Mouse (Mus musculus) T-cell, adult 2 months (primary cell): ENCODE measurements around the gene Dennd4c.
"Not testable (repeated sequence)": the region's sequence is repeated elsewhere in the genome, so short reads cannot be mapped to it uniquely, and the experiment has no call there.

Experiments
- DNase-seq: peaks from one replicate; pipeline ENCODE4 v3.0.0; 2022; ENCODE audit warnings: low spot score

Dennd4c gene

DNA sequence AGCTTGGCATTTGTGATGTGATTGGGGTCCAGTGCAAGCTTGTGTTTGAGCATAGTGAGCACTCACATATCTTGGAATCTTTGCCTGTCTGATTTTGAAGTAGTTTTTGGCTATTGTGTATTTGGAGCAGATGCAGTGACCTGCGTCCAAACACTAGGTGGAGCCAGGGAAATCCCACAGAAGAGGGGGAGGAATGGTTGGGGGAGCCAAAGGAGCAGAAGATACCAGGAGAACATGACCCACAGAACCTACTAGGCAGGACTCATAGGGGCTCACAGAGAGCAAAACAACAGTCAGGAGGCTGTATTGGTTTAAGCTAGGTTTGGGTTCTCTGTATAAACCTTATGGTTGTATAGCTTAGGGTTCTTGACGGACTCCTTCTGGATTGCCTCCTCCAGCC, 62.2 kb downstream of the Dennd4c start:
- no peak for DNase-seq

DNA sequence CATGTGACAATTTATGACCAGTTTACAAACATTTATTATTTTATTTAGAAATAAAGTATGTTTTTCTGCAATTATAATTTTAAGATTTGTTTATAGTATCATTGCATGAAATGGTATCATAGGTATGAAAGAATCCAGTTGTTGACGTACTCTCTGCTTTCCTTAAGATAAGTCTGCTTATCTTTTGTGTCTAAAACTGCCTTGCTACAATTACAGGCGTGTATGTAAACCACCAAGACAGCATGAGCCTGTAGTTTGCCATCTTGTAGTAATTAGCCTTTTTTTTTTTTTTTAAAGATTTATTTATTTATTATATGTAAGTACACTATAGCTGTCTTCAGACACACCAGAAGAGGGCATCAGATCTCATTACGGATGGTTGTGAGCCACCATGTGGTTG, 66.5 kb downstream of the Dennd4c start:
- DNase-seq: no peak

DNA sequence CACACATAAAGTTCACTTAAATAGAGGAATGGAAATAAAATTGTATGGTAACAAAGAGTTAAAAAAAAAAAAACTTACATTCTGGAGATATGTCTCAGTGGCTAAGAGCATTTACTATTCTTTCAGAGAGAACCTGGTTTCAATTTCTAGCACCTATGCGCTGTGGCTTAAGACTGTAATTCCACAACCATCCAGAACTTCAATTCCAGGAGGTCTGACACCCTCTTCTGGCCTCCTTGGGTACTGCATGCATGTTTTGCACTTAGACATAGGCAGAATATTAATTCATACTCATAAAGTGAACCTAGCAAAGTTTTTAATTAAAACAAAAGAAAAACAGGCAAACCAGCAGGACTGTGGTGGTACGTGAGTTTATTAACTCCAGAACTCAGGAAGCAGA, 74.8 kb downstream of the Dennd4c start:
- peak; percentile 45 for DNase-seq

GRCm38 (mm10) chr4:86825143-86825542, 76.8 kb downstream of the Dennd4c start:
- no peak for DNase-seq

DNA sequence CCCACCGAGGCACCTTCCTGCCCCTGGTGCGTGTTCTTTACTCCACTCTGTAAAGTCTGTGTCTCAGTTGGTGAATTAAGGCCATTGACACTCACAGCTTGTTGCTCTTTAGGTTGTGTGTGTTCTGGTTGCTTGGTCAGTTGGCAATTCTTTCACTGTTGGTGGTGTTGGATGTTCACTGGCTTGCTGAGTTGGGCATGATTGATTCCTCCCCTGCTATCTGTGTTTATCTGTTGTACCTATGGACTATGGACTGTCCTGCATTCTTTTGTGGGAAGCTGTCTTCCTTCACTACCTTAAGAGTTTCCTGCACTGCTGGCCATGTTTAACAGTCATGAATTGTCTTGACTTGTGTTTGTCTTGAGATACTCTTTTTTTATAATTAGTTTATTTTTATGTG, 83.5 kb downstream of the Dennd4c start:
- no peak for DNase-seq

DNA sequence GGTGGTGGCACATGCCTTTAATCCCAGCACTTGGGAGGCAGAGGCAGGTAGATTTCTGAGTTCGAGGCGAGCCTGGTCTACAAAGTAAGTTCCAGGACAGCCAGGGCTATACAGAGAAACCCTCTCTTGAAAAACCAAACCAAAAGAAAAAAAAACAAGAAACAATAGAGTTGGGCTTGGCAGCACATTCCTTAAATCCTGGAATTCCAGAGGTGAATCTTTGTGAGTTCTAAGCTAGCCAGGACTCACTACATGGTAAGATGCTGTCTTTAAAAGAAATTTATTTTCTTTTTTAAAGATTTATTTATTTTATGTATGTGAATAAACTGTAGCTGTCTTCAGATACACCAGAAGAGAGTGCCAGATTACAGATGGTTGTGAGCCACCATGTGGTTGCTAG, 92.8 kb downstream of the Dennd4c start:
- DNase-seq: not testable (repeated sequence)

- DNase-seq: no peak
Observed at GRCm38 (mm10) chr4:86845384-86845783, 97.0 kb downstream of the Dennd4c start.

GRCm38 (mm10) chr4:86847246-86847645, 98.9 kb downstream of the Dennd4c start:
- DNase-seq: no peak

GRCm38 (mm10) chr4:86851331-86851730, 103.0 kb downstream of the Dennd4c start:
- no peak for DNase-seq

DNA sequence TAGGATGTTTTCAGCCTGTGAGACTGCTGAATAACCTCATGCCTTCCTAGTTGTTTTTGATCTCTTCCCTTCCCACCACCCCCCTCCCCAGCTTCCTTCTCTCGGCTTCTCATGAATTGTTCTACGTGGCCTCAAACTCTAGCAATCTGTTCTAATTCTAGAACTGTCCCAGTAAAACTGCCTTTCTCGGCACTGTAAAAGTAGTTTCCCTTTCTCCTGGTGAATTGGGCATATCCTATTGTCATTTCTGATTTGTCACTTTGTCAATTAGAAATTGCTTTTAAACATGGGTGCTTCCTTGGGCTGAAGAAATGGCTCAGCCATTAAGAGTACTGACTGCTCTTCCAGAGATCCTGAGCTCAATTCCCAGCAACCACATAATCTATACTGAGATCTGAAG, 103.7 kb downstream of the Dennd4c start:
- DNase-seq: no peak

- no peak for DNase-seq
Observed at GRCm38 (mm10) chr4:86852813-86853590, 104.6 kb downstream of the Dennd4c start.

GRCm38 (mm10) chr4:86856304-86857112, 108.2 kb downstream of the Dennd4c start:
- DNase-seq: no peak

GRCm38 (mm10) chr4:86857113-86858069, 109.0 kb downstream of the Dennd4c start, which contains the start of gene Rps6:
Gene Rps6, minus strand, starts transcription at chr4:86857412.
- peak; percentile 95 for DNase-seq

DNA sequence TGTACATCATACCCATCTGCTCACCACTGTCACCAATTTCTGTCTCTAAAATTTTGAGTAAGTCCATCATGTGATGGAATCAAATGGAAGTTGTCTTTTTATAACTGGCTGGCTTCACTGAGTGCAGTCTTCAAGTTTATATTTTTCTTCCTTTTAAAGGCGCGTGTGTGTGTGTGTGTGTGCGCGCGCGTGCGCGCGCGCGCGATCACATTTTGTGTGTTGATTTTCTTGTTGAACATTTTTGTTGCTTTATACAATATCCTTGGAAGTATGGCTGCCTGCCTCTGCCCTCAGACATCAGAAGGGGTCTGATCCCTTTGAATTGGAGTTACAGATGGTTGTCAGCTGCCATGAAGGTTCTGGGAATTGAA, 109.7 kb downstream of the Dennd4c start:
- no peak for DNase-seq

DNA sequence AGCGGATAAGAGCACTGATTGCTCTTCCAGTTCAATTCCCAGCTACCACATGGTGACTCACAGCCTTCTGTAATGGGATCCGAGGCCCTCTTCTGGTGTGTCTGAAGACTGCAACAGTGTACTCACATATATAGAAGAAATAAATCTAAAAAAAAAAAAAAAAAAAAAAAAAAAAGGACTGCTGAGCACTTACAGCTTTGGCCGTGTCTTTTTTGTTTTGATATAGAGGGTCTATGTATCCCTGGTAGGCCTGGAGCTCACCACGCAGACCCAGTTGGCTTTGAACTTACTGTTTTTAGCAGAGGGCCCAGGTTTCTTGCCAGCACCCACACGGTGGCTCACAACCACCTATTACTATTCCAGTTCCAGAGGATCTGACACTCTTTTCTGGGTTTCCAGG, 115.7 kb downstream of the Dennd4c start:
- no peak for DNase-seq

DNA sequence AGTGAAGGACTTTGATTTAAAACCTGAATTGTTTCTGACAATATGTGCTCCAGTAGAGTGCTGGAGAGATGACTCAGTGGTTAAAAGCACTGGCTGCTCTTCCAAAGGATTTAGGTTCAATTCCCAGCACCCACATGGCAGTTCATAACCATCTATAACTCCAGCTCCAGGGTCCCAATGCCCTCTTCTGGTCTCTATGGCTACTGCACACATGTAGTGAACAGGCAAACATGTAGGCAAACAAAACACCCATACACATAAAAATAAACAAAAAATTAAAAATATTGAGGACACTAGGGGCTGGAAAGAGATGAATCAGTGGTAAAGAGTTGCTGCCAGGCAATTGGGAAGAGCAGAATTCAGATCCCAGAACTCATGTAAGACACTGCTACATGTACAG, 123.6 kb downstream of the Dennd4c start:
- DNase-seq: no peak

GRCm38 (mm10) chr4:86873072-86873471, 124.7 kb downstream of the Dennd4c start:
- DNase-seq: no peak

DNA sequence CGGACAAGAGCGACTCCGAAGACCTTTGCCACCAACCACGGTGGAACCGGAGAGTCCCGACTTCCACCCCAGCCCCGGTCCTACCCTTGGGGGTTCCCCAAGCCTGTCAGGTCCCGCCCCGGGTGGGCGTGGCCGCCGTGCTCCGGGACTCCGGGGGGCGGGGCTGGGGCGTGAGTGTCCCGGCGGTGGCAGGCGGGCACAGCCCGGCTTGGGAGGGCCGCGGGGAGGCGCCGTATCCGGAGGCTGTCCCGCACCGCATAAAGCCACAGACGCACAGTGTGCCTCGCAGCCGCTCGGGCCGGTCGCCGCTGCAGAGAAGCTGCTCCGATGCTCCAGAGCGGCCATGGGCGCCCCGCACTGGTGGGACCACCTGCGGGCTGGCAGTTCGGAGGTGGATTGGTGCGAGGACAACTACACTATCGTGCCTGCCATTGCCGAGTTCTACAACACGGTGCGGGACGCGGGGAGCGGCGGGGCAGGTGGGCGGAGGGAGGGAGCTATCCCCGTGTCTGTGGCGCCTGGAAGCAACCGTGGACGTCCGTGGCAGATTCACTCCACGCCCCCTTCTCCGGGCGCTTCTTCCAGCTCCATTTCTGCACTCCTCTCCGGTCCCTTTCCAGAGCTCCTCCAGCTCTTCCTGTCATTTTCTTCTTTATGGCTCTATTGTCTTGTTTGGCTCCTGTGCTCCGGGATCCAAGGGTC, 125.9 kb downstream of the Dennd4c start, which contains the start of gene Acer2:
Gene Acer2, plus strand, starts transcription at position 251 of the 702 bp plus-strand sequence.
- peak; percentile 91 for DNase-seq

GRCm38 (mm10) chr4:86879477-86879876, 131.1 kb downstream of the Dennd4c start:
- no peak for DNase-seq

- no peak for DNase-seq
Observed at GRCm38 (mm10) chr4:86881178-86881577, 132.8 kb downstream of the Dennd4c start.

GRCm38 (mm10) chr4:86882413-86882812, 134.1 kb downstream of the Dennd4c start:
- DNase-seq: no peak
